Mouse (Mus musculus) yolk sac, embryonic 10.5 days (tissue): ENCODE data around the gene Ccdc69.
A peak's percentile ranks its signal among the peaks of the same experiment; 100 is the strongest.

Source experiments
- DNase-seq: peaks from one replicate; pipeline ENCODE4 v3.0.0-alpha.2; 2017; ENCODE audit warnings: low spot score

The Ccdc69 gene

DNA sequence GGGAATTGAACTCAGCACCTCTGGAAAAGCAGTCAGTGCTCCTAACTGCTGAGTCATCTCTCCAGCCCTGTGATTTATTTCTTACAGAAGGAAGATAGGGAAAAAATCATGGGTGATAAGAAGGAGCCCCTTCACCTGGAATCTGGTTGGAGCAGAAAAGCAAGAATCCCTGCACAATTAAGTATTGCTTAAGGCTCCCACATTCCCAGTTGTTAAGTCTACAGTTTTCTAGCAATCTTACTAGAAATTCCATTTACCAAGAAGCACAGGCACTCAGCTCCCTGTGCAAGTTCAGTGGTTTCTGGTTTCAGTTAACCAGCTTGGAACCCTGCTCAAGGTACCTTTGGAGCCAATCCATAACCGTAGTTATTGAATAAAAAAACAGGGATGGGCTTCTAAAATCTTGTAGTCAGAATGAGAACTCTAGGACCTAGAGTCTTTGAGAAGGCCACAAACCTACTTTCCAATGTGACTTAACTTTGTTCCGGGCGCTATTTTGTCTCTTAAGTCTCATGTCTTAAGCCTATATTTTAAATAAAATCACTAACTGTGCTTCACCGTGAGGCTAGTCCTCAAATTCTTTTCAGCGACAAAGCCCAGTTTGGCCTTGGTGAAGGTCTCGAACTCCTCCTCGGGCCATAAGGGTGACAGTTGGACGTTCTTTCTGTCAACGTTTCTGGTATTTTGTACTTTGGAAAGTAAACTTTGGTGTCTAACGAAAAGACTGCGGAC lies 19.0 kb upstream of the Ccdc69 start:
- peak; percentile 34 for DNase-seq

GRCm38 (mm10) chr11:55096296-55096695 lies 18.4 kb upstream of the Ccdc69 start:
- peak; percentile 73 for DNase-seq

DNA sequence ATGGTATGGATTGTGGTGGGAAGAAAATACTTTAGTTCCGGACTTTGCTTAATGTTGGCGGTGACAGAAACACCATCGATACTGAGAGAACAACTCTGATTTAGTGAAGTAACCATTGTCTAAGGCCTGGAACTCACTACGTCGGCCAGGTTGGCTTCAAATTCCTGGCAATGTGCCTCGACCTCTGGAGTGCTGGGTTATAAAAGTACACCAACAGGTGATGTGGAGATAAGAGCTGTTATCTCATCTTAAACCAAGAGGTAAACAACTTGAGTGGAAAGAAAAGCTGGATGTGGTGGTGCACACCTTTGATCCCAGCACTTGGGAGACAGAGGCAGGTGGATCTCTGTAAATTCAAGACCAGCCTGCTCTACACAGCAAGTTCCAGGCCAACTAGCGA lies 15.2 kb upstream of the Ccdc69 start:
- DNase-seq, result peak; percentile 71

GRCm38 (mm10) chr11:55089892-55090291 lies 12.0 kb upstream of the Ccdc69 start:
- no peak for DNase-seq

GRCm38 (mm10) chr11:55087006-55087405 lies 9.1 kb upstream of the Ccdc69 start:
- DNase-seq, result peak; percentile 70

- DNase-seq, result no peak
Observed at GRCm38 (mm10) chr11:55085396-55085795, 7.5 kb upstream of the Ccdc69 start.

DNA sequence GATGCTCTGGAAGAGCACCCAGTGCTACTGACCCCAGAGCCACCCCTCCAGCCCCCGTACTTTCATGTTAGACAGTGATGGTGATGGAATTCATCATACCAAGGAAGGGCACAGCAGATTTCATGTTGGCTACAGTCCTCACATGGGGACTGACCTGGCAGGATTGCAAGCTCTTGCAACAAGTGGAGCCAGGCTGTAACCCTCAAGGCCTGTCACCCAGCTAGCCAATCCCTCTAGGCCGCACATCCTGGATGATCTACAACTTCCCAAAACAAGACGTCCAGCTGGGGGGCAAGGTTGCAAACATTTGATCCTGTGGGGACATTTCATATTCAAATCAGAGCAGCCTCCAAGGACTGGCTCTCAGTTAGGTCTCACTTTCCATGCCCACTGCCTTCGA lies 6.7 kb upstream of the Ccdc69 start:
- DNase-seq, result no peak

DNA sequence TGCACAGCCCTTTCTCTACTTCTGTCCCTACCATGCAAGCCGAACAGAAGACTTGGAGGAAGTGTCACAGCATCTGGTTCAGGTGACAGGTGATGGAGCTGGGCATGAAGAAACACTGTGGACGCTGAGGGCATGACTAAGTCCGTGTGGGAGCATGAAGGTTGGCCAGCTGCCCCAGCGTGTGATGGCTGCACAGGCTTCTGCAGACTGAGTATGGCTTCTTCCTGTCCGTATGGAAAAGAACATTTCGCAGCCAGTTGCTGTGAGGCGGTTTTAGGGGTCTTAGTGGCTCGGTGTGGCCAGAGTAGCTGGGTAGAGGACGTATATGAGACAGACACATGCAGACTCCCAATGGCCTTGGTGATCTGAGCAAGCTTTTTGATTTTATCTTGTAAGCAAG lies 3.3 kb upstream of the Ccdc69 start:
- no peak for DNase-seq

DNA sequence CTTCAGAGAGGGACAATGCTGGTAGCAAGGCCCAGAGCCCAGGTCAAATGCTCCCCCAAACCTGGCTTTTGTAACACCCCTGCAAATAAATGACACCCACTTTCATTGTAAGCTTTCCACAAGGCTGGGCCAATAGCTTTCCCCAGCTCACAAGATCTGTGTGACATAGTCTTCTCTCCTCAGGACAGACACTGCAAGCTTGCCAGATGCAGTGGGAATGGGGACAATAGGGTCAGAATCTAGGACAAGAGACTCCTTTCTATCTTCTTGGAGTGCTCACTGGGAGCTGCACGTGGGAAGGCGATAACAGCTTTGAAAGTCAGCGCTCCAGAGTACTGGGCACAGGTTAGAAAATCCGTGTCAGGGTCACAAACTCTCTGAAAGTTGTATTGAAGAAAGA lies 1.2 kb upstream of the Ccdc69 start:
- no peak for DNase-seq

GRCm38 (mm10) chr11:55078502-55078901 lies 571 bp upstream of the Ccdc69 start:
- no peak for DNase-seq

- DNase-seq, result no peak
Observed at GRCm38 (mm10) chr11:55076234-55076633, 1.7 kb downstream of the Ccdc69 start.

- DNase-seq, result no peak
Observed at GRCm38 (mm10) chr11:55075602-55076001, 2.3 kb downstream of the Ccdc69 start.

DNA sequence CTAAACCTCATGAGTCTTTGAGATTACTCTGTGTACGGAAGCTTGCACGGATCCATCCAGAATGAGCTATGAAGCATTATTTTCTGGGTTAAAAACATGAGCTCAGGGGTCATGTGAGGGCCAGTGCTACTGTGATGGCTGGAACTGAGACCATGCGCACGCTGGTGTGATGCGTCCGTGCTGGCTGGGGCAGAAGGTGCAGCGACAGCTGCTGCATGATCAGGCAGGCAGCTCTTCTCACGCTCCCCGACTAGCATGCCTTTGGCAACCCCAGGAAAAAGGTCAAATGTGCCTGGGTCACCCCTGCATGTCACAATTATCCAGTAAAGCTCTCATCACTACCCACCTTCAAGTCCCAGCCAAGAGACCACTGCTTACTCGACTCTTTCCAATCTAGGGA lies 4.7 kb downstream of the Ccdc69 start:
- DNase-seq, result no peak

DNA sequence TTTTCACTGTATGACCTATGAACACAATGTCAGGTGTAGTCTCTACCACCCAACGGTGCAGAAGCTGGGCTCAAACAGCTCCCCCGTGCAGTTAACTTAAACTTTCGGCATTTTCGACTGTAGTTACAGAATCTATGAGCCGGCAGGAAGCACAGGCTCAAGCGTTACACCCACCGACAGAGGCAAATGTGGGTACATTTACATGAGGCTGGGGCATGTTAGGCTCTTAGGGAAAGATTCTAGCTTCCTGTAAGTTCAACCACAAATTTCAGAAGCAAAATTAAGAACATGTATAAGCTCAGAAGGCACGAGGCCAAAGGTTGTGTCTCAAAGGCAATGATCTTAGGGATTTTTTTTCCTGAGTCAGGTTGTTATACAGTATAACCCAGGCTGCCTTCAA lies 5.5 kb downstream of the Ccdc69 start:
- no peak for DNase-seq

- DNase-seq, result no peak
Observed at GRCm38 (mm10) chr11:55071344-55071743, 6.6 kb downstream of the Ccdc69 start.

GRCm38 (mm10) chr11:55069023-55069422 lies 8.9 kb downstream of the Ccdc69 start:
- DNase-seq, result no peak

DNA sequence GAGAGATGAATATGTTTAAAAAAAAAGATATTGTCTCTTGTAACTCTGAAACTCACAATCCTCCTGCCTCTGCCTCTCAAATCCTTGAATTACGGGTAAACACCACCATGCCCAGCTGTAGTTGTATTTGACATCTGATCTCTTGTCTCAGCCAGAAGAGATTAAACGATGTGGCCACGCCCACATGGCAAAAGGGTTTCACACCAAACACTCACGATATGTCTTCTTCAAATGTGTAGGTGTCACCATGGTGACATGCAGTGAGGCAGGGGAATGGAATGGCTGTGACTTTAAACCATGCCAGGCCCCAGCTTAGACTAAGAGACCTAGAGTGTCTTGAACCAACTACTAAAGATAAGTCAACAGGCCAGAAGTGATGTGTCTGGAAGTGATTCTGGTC lies 11.0 kb downstream of the Ccdc69 start:
- DNase-seq, result no peak

- DNase-seq, result no peak
Observed at GRCm38 (mm10) chr11:55062856-55063255, 15.1 kb downstream of the Ccdc69 start.

DNA sequence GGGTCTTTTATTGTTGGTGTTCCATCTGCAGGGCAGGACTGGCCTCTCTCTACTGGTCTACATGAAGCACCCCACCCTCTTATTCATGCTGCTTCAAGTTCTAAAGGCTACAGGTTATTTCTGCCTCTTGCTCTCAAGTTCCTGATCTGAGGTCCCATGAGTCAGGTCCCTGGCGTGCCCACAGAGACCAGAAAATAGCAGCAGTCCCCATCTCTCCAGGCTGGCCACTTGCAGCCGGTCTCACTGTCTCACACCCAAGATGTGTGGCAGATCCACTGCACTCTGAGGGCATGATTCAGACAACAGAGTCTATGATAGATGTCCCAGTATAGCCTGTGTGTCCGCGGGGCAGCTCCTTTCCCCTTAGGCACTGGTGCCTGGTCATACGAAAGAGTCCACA lies 17.1 kb downstream of the Ccdc69 start:
- DNase-seq, result no peak

DNA sequence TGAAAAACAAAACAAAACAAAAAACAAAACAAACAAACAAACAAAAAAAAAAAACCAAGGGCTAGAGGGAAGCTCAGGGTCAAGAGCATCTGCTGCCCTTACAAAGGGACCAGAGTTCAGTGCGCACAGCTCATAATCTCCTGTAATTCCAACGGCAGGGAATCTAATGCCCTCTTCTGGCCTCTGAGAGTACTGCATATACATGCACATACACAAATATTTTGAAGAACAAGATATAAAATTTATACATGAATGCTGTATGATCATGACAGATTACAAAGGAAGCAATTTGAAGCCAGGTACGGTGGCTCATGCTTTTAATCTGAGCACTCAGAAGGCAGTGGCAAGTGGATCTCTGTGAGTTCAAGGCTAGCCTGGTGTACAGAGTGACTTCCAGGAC lies 20.4 kb downstream of the Ccdc69 start:
- DNase-seq, result no peak

GRCm38 (mm10) chr11:55050837-55051510 lies 27.0 kb downstream of the Ccdc69 start:
- DNase-seq, result no peak

GRCm38 (mm10) chr11:55046600-55046999 lies 31.3 kb downstream of the Ccdc69 start:
- DNase-seq, result peak; percentile 23

DNA sequence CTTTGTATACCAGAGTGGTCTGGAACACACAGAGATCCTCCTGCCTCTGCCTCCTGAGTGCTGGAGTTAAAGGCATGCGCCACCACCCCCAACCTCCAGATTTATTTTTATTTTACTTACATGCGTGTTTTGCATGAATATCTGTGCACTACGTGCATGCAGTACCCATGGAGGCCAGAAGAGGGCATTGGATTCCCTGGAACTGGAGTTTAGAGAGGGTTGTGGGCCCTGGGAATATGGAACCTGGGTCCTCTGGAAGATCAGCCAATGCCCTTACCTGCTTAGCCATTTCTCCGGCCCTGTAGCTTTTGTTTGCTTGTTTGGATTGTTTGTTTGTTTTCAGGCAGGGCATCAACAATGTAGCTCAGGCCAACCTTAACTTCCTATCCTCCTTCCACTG lies 36.6 kb downstream of the Ccdc69 start:
- no peak for DNase-seq

GRCm38 (mm10) chr11:55039591-55039990 lies 38.3 kb downstream of the Ccdc69 start:
- peak; percentile 66 for DNase-seq
